Mouse (Mus musculus): ENCODE measurements around the gene Mip.
"Not testable (repeated sequence)": the region's sequence is repeated elsewhere in the genome, so short reads cannot be mapped to it uniquely, and the experiment has no call there.

Gene Mip

GRCm38 (mm10) chr10:128225538-128225937 lies at the start of gene Mip:
Gene Mip (plus strand): TSS chr10:128225838.
- DNase-seq: no peak

- peak; percentile 79 to 87 for DNase-seq
Observed at GRCm38 (mm10) chr10:128175996-128176755, 49.5 kb upstream of the Mip start.

- DNase-seq: no peak
Observed at GRCm38 (mm10) chr10:128177316-128177715, 48.3 kb upstream of the Mip start.

GRCm38 (mm10) chr10:128179989-128180388 lies 45.6 kb upstream of the Mip start, which contains the start of gene Rbms2:
Gene Rbms2 (minus strand): TSS chr10:128180297.
- peak; percentile 52 to 70 for DNase-seq

- DNase-seq: no peak
Observed at GRCm38 (mm10) chr10:128184296-128184695, 41.3 kb upstream of the Mip start.

GRCm38 (mm10) chr10:128185277-128185940 lies 40.2 kb upstream of the Mip start:
- DNase-seq: peak in 1 of 2 experiments; percentile 14

GRCm38 (mm10) chr10:128185959-128186358 lies 39.7 kb upstream of the Mip start:
- peak; percentile 86 to 92 for DNase-seq

- DNase-seq: no peak
Observed at GRCm38 (mm10) chr10:128187181-128187605, 38.4 kb upstream of the Mip start.

- peak; percentile 74 to 93 for DNase-seq
Observed at GRCm38 (mm10) chr10:128188242-128188877, 37.3 kb upstream of the Mip start.

- no peak for DNase-seq
Observed at GRCm38 (mm10) chr10:128191472-128191871, 34.2 kb upstream of the Mip start.

- not testable (repeated sequence) for DNase-seq
Observed at GRCm38 (mm10) chr10:128192030-128192766, 33.4 kb upstream of the Mip start.

GRCm38 (mm10) chr10:128193113-128193512 lies 32.5 kb upstream of the Mip start:
- no peak for DNase-seq

GRCm38 (mm10) chr10:128194024-128194550 lies 31.6 kb upstream of the Mip start, which contains the start of gene Gls2:
Gene Gls2 (plus strand): TSS chr10:128194457.
- peak; percentile 98 for DNase-seq

- peak; percentile 6 to 48 for DNase-seq
Observed at GRCm38 (mm10) chr10:128194551-128195461, 30.8 kb upstream of the Mip start.

GRCm38 (mm10) chr10:128201856-128202255 lies 23.8 kb upstream of the Mip start:
- no peak for DNase-seq

GRCm38 (mm10) chr10:128204941-128205340 lies 20.7 kb upstream of the Mip start:
- no peak for DNase-seq

GRCm38 (mm10) chr10:128208326-128208725 lies 17.3 kb upstream of the Mip start:
- no peak for DNase-seq

- DNase-seq: no peak
Observed at GRCm38 (mm10) chr10:128209311-128210009, 16.2 kb upstream of the Mip start.

GRCm38 (mm10) chr10:128210131-128210530 lies 15.5 kb upstream of the Mip start:
- no peak for DNase-seq

GRCm38 (mm10) chr10:128210954-128211353 lies 14.7 kb upstream of the Mip start:
- peak in 1 of 2 experiments; percentile 11 for DNase-seq
